Mouse (Mus musculus) forebrain, embryonic 11.5 days (tissue): Measurements from ENCODE around the gene Engase. TPM values are rescaled to one million over a fixed set of nuclear protein-coding genes. Genes with fewer than 3 reads are reported as not detected.

Experiments used
- ATAC-seq: fragments of 200-750 bp; cut with Nextera tagmentation; replicated peaks from 2 replicates; pipeline ENCODE4 v1.8.0; 2017; ENCODE audit warnings: moderate TSS enrichment; ENCODE audit not compliant: low FRiP score
- DNase-seq: peaks from one replicate; pipeline ENCODE4 v3.0.0-alpha.2; 2017; ENCODE audit warnings: low spot score
- H3K27ac ChIP-seq: fragments of 300-500 bp; sonication (generic); 2 replicates; pipeline ENCODE4 v1.5.1; 2014; ENCODE audit warnings: low read depth, low read length
- H3K27me3 ChIP-seq: fragments of 300-500 bp; sonication (generic); 2 replicates; pipeline ENCODE4 v1.6.1; 2014; ENCODE audit warnings: mild to moderate bottlenecking, low read length, mixed read lengths; ENCODE audit not compliant: control insufficient read depth, insufficient read depth
- H3K36me3 ChIP-seq: fragments of 300-500 bp; sonication (generic); 2 replicates; pipeline ENCODE4 v1.6.1; 2014; ENCODE audit warnings: mild to moderate bottlenecking, low read length, moderate library complexity, mixed read lengths; ENCODE audit not compliant: control insufficient read depth, insufficient read depth
- H3K4me1 ChIP-seq: fragments of 300-500 bp; sonication (generic); replicated peaks from 2 replicates; pipeline ENCODE4 v1.6.1; 2014; ENCODE audit warnings: low read length, mixed read lengths; ENCODE audit not compliant: control insufficient read depth, insufficient read depth
- H3K4me2 ChIP-seq: fragments of 300-500 bp; sonication (generic); 2 replicates; pipeline ENCODE4 v1.6.1; 2014; ENCODE audit warnings: low read depth, mild to moderate bottlenecking, low read length, moderate library complexity, mixed read lengths; ENCODE audit not compliant: severe bottlenecking
- H3K4me3 ChIP-seq: fragments of 300-500 bp; sonication (generic); 2 replicates; pipeline ENCODE4 v1.5.1; 2014; ENCODE audit warnings: low read depth, low read length
- H3K9ac ChIP-seq: fragments of 300-500 bp; sonication (generic); 2 replicates; pipeline ENCODE4 v1.6.1; 2014; ENCODE audit warnings: low read length
- H3K9me3 ChIP-seq: fragments of 300-500 bp; sonication (generic); 2 replicates; pipeline ENCODE4 v1.6.1; 2016; ENCODE audit warnings: low read length, mixed read lengths; ENCODE audit not compliant: control insufficient read depth
- WGBS: fragments of 180-500 bp; shearing (Covaris S2); extraction: QIAGEN DNeasy Blood & Tissue Kit; methylation state at CpG from one replicate; pipeline ENCODE4 v1.1.7; 2014; 5-methylcytosine and 5-hydroxymethylcytosine counted together
- polyA plus RNA-seq: library from polyadenylated mRNA; unstranded; fragments of >200 nt; fragmentation: Nextera tagmentation; extraction: Ambion mirVana; gene quantifications from 2 replicates; pipeline ENCODE4 v1.2.1, GENCODE M21; 2014

Gene Engase
- polyA plus RNA-seq, 1 experiment from 2014 or later = 10.6 TPM

GRCm38 (mm10) chr11:118538008-118538407, 61.4 kb downstream of the Engase start:
- Histone ChIP-seq H3K9me3 (no peaks in the 10 kb centered on the region), H3K4me2 (no peak overlapping the region), H3K4me3 (no peak overlapping the region), H3K27me3 (no peaks in the 10 kb centered on the region), H3K4me1 (no peaks in the 10 kb centered on the region; the same call in 1 of the 2 replicates), H3K9ac (no peak overlapping the region), H3K27ac (no peak overlapping the region), H3K36me3 (no peaks in the 10 kb centered on the region)
- ATAC-seq = no peak
- DNase-seq = no peak
- WGBS = 54% methylated on average over 11 of the region's 11 CpGs

Other genes starting within 250 kb of the Engase start
- gene Cyth1, start 228.2 kb upstream of the Engase start, polyA plus RNA-seq = 11.5 and 12.1 TPM in 2 replicates
- gene Usp36, start 186.6 kb upstream of the Engase start, polyA plus RNA-seq = 16.7 and 17.3 TPM in 2 replicates
- gene Cep295nl, start 134.3 kb upstream of the Engase start, polyA plus RNA-seq = 0.44 and 0.60 TPM in 2 replicates
- gene Timp2, start 121.1 kb upstream of the Engase start, polyA plus RNA-seq = 48.0 and 50.8 TPM in 2 replicates
- 0.71 and 1.1 TPM in 2 replicates for gene Lgals3bp, start 74.7 kb upstream of the Engase start, polyA plus RNA-seq
- gene Cant1, start 57.7 kb upstream of the Engase start, polyA plus RNA-seq = 25.4 and 30.8 TPM in 2 replicates
- gene C1qtnf1, start 48.6 kb upstream of the Engase start, polyA plus RNA-seq = 2.0 and 2.3 TPM in 2 replicates